Mouse (Mus musculus) adrenal gland, postnatal 10 days (tissue): ENCODE measurements around the gene Rin1. TPM values are rescaled to one million over a fixed set of nuclear protein-coding genes. Genes with fewer than 3 reads are reported as not detected.
"Not testable (repeated sequence)": the region's sequence is repeated elsewhere in the genome, so short reads cannot be mapped to it uniquely, and the experiment has no call there.

Experiments used
- DNase-seq: peaks from one replicate; pipeline ENCODE4 v3.0.0; 2021; ENCODE audit warnings: mixed read lengths
- total RNA-seq, 2 experiments: library from RNA; stranded (reverse); gene quantifications; 2 replicates each; pipeline ENCODE4 v1.2.3; 2021

Rin1 gene
- total RNA-seq, 2 experiments from 2014 or later = 1.7 to 3.7 TPM

DNA sequence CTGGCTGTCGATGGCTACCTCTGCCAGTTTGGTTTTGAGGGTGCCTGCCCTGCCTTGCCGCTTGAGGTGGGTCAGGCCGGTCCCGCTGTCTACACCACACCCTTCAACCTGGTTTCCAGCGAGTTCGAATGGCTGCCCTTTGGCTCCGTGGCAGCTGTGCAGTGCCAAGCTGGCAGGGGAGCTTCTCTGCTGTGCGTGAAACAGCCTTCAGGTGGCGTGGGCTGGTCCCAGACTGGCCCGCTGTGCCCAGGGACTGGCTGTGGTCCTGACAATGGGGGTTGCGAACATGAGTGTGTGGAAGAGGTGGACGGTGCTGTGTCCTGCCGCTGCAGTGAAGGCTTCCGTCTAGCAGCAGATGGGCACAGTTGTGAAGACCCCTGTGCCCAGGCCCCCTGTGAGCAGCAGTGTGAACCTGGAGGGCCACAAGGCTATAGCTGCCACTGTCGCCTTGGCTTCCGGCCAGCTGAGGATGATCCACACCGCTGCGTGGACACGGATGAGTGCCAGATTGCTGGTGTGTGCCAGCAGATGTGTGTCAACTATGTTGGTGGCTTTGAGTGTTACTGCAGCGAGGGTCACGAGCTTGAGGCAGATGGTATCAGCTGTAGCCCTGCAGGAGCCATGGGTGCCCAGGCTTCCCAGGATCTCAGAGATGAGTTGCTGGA is 18.4 kb downstream of the Rin1 start:
- DNase-seq = peak; percentile 48

DNA sequence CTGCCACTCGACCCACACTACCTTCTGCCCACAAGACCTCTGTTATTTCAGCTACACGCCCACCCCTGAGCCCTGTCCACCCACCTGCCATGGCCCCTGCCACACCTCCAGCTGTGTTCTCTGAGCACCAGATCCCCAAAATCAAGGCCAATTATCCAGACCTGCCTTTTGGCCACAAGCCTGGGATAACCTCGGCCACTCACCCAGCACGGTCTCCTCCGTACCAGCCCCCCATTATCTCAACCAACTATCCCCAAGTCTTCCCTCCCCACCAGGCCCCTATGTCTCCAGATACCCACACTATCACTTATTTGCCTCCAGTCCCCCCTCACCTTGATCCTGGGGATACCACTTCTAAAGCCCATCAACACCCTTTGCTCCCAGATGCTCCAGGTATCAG is 19.2 kb downstream of the Rin1 start:
- no peak for DNase-seq

DNA sequence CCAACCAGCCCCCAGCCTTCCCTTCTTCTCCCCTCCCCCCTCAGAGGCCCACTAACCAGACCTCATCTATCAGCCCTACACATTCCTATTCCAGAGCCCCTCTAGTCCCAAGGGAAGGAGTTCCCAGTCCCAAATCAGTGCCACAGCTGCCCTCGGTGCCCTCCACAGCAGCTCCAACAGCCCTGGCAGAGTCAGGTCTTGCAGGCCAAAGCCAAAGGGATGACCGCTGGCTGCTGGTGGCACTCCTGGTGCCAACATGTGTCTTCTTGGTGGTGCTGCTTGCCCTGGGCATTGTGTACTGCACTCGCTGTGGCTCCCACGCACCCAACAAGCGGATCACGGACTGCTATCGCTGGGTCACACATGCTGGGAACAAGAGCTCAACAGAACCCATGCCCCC is 19.7 kb downstream of the Rin1 start:
- no peak for DNase-seq

- DNase-seq = no peak
Observed at GRCm38 (mm10) chr19:5071077-5071476, 20.8 kb downstream of the Rin1 start.

- DNase-seq = peak; percentile 82
Observed at GRCm38 (mm10) chr19:5071545-5072369, 21.5 kb downstream of the Rin1 start.

DNA sequence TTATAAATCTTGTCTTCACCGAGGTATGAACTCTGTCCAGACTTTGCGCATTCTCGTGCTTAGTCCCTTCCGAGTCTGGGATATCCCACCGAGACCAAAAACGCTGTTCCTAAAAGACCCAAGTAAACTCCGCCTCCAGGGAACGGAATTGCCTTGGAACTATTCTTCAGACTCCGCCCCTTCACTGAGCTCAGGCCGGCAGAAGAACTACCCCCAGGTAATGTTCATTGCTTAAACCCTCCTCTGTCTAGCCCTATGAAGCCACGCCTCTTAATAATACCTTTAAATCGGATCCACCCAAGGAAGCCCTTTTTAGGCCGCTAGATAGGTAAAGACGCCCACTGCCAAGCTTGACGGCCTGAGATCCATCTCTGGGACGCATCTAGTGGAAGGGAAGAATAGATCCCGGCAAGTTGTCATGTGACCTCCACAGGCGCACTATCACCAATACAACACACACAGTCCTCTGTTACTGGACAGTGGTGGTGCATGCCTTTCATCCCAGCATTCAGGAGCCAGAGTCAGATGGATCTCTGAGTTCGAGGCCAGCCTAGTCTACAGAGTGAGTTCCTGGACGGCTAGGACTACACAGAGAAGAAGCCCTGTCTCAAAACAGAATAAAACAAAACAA is 22.2 kb downstream of the Rin1 start:
- no peak for DNase-seq

DNA sequence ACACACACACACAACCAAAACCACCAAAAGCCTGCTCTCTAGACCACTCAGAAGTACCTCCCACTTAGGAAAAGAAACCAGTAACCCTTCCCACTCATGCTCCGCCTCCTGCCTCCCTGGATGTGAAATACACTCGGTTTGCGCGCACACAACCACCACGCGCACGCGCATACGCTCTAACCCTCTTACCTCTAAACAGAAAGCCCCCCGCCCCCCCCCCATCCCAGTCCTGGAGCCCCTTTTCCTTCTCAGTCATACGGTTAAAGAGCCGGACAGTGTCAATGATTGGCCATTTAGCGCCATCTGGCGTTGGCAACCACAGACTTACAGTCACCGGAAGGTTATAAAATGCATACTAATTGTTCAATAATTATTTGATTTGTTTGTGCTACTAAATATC is 22.7 kb downstream of the Rin1 start:
- DNase-seq = peak; percentile 70

DNA sequence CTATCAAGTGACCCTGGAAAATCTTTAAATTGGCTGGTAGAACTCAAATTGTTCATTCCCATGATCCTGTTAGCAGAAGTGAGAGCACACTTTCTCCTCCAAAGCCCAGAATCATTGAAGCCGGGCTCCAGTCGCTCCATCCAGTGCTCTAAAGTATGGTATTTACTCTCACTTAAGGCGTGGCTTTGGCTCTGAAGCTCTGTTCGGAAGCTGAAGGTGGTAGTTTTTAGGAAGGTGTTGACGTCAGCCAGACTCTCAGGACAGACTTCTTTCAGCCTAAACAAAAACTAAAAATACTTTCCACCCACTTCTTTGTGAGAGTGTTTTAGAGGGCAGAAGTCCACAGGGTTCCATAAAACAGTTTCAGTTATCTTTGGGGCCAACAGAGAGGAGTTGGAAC is 23.2 kb downstream of the Rin1 start:
- no peak for DNase-seq

GRCm38 (mm10) chr19:5079279-5079678 is 29.0 kb downstream of the Rin1 start:
- DNase-seq = no peak

DNA sequence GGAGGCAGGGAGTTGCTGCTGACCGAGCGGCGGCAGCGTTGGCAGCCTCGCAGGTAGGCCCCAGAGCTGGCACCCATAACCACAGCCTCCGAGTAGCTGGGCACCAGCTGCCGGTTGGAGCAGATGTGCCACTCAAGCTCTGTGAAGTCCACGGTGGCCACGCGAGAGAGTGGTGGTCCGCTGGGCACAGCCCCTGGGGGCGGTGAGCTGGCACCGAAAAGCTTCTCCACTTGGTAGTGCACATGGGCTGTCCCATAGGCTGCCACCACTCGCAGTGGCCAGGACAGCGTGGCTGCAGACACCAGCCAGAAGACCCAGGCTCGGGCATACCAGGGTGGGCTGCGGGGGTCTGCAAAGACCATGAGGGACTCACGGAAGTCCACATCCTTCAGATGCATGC is 31.7 kb downstream of the Rin1 start:
- DNase-seq = no peak

DNA sequence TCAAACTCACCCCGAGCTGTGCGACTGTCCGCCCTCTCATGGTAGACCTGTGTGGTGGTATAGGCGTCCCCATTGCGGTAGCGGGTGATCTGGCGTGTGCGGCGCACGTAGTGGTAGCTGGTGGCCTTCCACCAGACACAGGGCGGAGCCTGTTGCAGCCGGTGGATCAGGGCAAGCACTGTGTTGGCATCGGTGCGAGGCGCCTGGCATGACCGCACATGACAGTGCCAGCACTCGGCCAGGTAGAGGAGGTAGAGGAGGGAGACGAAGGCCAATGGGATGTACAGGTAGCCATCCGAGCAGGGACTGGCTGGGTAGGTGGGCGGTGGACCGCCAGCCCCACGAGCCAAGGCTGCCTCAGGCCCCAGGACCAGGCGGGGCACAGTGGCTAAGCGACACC is 32.3 kb downstream of the Rin1 start:
- no peak for DNase-seq

DNA sequence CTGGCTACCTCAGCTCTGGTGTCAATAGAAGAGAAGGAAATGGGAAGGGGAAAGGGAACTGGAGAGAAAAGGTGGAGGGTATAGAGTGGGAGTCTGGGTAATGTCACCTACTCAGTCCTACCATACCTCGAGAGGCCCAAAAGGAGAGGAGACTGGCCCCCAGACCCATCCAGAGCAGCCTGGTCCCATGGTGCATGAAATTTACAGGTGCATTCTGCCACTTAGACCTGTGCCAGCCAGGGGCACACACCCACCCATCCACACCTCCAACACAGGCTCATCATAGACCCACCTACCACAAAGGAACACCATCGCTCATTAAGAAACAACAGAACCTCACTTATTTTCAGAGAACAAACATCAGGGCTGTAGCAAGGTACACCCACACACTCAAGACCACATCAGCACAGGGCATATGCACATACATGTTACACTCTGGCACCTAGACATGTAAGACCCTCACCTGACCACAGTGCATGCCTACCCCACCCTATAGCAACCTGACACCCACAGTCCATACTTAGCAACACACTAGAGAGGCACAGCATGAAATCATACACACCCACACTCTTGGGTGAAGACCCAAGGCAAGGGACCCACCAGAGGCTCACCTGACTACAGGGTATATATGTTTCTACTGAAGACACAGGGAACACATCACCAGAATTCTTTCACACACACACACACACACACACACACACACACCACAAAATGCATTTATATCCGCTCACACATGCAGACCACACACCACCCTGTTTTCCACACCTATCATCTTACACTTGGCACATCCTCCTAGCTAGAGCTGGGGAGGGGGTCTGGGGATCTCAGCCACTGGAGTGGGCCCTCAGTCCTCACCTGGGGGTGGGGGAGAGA is 33.9 kb downstream of the Rin1 start:
- DNase-seq = no peak

DNA sequence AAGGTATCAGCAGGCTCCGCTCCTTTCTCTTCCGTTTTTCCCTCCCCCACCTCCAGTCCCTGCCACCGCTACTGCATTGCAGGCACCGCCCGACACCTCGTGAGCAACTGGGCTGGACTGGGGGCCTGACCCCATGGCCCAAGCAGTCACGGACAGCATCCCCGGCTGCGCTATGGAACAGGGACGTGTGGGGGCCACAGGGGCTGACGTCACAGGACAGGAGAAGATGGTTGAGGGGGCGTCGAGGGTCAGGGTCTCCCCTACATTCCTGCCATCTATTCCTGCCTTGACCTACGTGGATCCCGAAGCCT is 34.5 kb downstream of the Rin1 start:
- DNase-seq = no peak

DNA sequence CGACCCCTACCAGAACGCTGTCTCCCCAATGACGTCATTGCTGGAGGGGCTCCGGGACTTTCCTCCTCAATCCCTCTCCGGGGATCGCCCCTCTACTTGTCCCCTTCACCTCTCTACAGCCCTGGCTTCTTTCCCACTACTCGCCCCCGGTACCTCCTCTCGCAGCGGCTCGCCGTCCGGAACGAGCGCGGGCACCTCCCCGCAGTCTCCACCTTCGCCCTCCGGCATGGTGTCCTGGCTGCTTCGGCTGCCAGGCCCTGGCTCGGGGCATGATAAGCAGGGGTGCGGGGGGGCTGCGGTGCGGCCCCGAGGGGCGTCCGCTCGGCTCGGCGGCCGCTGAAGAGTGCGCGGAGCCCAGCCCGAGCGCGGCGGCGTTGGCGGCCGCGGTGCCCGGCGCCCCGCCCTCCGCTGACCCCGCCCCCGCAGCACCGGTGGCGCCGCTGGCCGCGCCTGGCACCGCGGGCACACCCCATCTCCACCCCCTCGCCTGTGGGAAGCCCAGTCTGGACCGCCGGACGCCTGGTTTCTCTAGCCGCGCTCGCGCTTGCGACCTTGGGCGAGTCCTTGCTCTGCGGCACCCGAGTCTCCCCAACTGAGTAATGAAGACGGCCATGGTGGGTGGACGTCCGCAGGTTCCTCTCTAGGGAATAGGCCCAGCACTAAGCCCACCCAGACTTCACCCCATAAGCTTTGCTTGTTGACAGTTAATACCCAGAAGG is 35.0 kb downstream of the Rin1 start, which contains the start of gene Tmem151a:
Tmem151a (minus strand) TSS at position 387 of the 719 bp plus-strand sequence.
- DNase-seq = peak; percentile 75

DNA sequence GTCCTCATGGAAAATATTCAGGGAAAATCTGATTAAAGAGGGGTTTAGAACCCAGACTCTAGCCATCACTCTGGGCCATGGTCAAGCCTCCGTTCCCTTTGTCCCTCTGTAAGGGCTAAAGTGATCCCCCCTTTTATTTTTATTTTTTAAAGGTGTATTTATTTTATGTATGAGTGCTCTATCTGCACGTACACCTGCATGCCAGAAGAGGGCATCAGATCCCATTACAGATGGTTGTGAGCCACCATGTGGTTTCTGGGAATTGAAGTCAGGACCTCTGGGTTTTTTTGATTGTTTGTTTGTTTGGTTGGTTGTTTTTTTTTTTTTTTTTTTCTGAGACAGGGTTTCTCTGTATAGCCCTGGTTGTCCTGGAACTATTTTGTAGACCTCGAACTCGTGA is 36.3 kb downstream of the Rin1 start:
- not testable (repeated sequence) for DNase-seq

GRCm38 (mm10) chr19:5087884-5088728 is 37.8 kb downstream of the Rin1 start, which contains the start of gene Yif1a:
Yif1a (plus strand) TSS chr19:5088538.
- DNase-seq = peak; percentile 95

GRCm38 (mm10) chr19:5089324-5089723 is 39.0 kb downstream of the Rin1 start:
- DNase-seq = no peak

DNA sequence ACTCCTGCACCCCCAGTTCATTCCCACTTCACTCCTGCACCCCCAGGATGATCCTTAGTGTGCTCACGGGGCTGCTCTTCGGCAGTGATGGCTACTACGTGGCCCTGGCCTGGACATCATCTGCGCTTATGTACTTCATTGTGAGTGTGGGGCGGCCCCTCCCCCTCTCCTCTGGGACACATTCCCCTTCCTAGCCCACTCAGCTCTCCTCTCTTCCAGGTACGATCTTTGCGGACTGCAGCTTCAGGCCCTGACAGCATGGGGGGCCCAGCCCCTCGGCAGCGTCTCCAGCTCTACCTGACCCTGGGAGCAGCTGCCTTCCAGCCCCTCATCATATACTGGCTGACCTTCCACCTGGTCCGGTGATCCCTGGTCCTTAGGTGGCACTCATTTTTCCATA is 41.8 kb downstream of the Rin1 start:
- no peak for DNase-seq

GRCm38 (mm10) chr19:5093481-5094242 is 43.4 kb downstream of the Rin1 start:
- no peak for DNase-seq

GRCm38 (mm10) chr19:5094243-5094632 is 44.0 kb downstream of the Rin1 start:
- peak; percentile 97 for DNase-seq
